Mouse (Mus musculus) embryonic facial prominence, embryonic 10.5 days (tissue): Measurements from ENCODE around the gene Fxyd2. TPM values are rescaled to one million over a fixed set of nuclear protein-coding genes. Genes with fewer than 3 reads are reported as not detected.

Experiments used
- DNase-seq: peaks from one replicate; pipeline ENCODE4 v3.0.0-alpha.2; 2017; ENCODE audit warnings: low spot score
- H3K27ac ChIP-seq: fragments of 300-500 bp; sonication (generic); replicated peaks from 2 replicates; pipeline ENCODE4 v1.5.1; 2016; ENCODE audit warnings: mild to moderate bottlenecking
- H3K27me3 ChIP-seq: fragments of 300-500 bp; sonication (generic); replicated peaks from 2 replicates; pipeline ENCODE4 v1.6.1; 2016; ENCODE audit warnings: low read depth, mild to moderate bottlenecking; ENCODE audit not compliant: poor library complexity, severe bottlenecking
- H3K36me3 ChIP-seq: fragments of 300-500 bp; sonication (generic); replicated peaks from 2 replicates; pipeline ENCODE4 v1.6.1; 2016; ENCODE audit warnings: mild to moderate bottlenecking, moderate library complexity
- H3K4me1 ChIP-seq: fragments of 300-500 bp; sonication (generic); 2 replicates; pipeline ENCODE4 v1.6.1; 2016
- H3K4me3 ChIP-seq: fragments of 300-500 bp; sonication (generic); 2 replicates; pipeline ENCODE4 v1.5.1; 2016; ENCODE audit warnings: mild to moderate bottlenecking, moderate library complexity
- H3K9me3 ChIP-seq: fragments of 300-500 bp; sonication (generic); 2 replicates; pipeline ENCODE4 v1.6.1; 2016; ENCODE audit warnings: mild to moderate bottlenecking
- WGBS: fragments of 180-500 bp; shearing (Covaris S2); methylation state at CpG from one replicate; pipeline ENCODE4 v1.1.7; 2016; 5-methylcytosine and 5-hydroxymethylcytosine counted together
- polyA plus RNA-seq: library from polyadenylated mRNA; unstranded; fragments of >200 nt; fragmentation: Nextera tagmentation; extraction: Ambion mirVana; gene quantifications from 2 replicates; pipeline ENCODE4 v1.2.1, GENCODE M21; 2016

Fxyd2 gene
- polyA plus RNA-seq, 1 experiment from 2014 or later = 0.76 TPM

- Histone ChIP-seq H3K4me1 (peaks cover 48% of the 10 kb centered on the region), H3K4me3 (no peak overlapping the region), H3K36me3 (peaks cover 69% of the 10 kb centered on the region), H3K27ac (no peak overlapping the region), H3K27me3 (no peaks in the 10 kb centered on the region), H3K9me3 (no peaks in the 10 kb centered on the region)
- no peak for DNase-seq
- WGBS = 91% methylated on average over 6 of the region's 6 CpGs
These were observed 24.4 kb upstream of the Fxyd2 start for GRCm38 (mm10) chr9:45374988-45375502.

GRCm38 (mm10) chr9:45376427-45376826 lies 23.0 kb upstream of the Fxyd2 start:
- Histone ChIP-seq H3K4me3 (no peak overlapping the region), H3K36me3 (peaks cover 82% of the 10 kb centered on the region), H3K9me3 (no peaks in the 10 kb centered on the region), H3K27me3 (no peaks in the 10 kb centered on the region), H3K4me1 (peaks cover 46% of the 10 kb centered on the region), H3K27ac (no peak overlapping the region)
- 83% methylated on average over 4 of the region's 4 CpGs for WGBS
- no peak for DNase-seq

GRCm38 (mm10) chr9:45376883-45377282 lies 22.6 kb upstream of the Fxyd2 start:
- DNase-seq = no peak
- WGBS = 88% methylated on average over 2 of the region's 2 CpGs
- H3K4me3 ChIP-seq = no peak overlapping the region
- H3K4me1 ChIP-seq = peaks cover 42% of the 10 kb centered on the region
- H3K36me3 ChIP-seq = peaks cover 82% of the 10 kb centered on the region
- no peaks in the 10 kb centered on the region for H3K9me3 ChIP-seq
- H3K27ac ChIP-seq = no peak overlapping the region
- H3K27me3 ChIP-seq = no peaks in the 10 kb centered on the region

GRCm38 (mm10) chr9:45380411-45381251 lies 18.8 kb upstream of the Fxyd2 start:
- Histone ChIP-seq H3K4me1 (peaks cover 23% of the 10 kb centered on the region), H3K27ac (no peak overlapping the region), H3K36me3 (peaks cover 69% of the 10 kb centered on the region), H3K4me3 (no peak overlapping the region), H3K27me3 (no peaks in the 10 kb centered on the region), H3K9me3 (no peaks in the 10 kb centered on the region)
- no peak for DNase-seq
- WGBS = 74% methylated on average over 10 of the region's 10 CpGs

GRCm38 (mm10) chr9:45382336-45382735 lies 17.1 kb upstream of the Fxyd2 start:
- no peak overlapping the region for H3K4me3 ChIP-seq
- no peaks in the 10 kb centered on the region for H3K27me3 ChIP-seq
- peaks cover 23% of the 10 kb centered on the region for H3K4me1 ChIP-seq
- no peaks in the 10 kb centered on the region for H3K9me3 ChIP-seq
- WGBS = 77% methylated on average over 5 of the region's 5 CpGs
- H3K27ac ChIP-seq = no peak overlapping the region
- H3K36me3 ChIP-seq = peaks cover 52% of the 10 kb centered on the region
- no peak for DNase-seq

- Histone ChIP-seq H3K27ac (no peak overlapping the region), H3K9me3 (no peaks in the 10 kb centered on the region), H3K4me3 (no peak overlapping the region), H3K4me1 (peaks cover 23% of the 10 kb centered on the region), H3K27me3 (no peaks in the 10 kb centered on the region), H3K36me3 (peaks cover 47% of the 10 kb centered on the region)
- WGBS = 80% methylated on average over 5 of the region's 5 CpGs
- DNase-seq = no peak
These were observed 16.6 kb upstream of the Fxyd2 start for GRCm38 (mm10) chr9:45382834-45383233.

GRCm38 (mm10) chr9:45383883-45384282 lies 15.6 kb upstream of the Fxyd2 start:
- Histone ChIP-seq H3K9me3 (no peaks in the 10 kb centered on the region), H3K36me3 (peaks cover 37% of the 10 kb centered on the region), H3K27me3 (no peaks in the 10 kb centered on the region), H3K27ac (no peak overlapping the region), H3K4me3 (no peak overlapping the region), H3K4me1 (peaks cover 19% of the 10 kb centered on the region)
- WGBS = 95% methylated on average over 6 of the region's 6 CpGs
- no peak for DNase-seq

- Histone ChIP-seq H3K9me3 (no peaks in the 10 kb centered on the region), H3K27ac (no peak overlapping the region), H3K4me1 (0 out of 2 replicates have a peak, but pooled peaks cover 5% of the 10 kb centered on the region), H3K4me3 (no peak overlapping the region), H3K27me3 (no peaks in the 10 kb centered on the region), H3K36me3 (peaks cover 21% of the 10 kb centered on the region)
- no peak for DNase-seq
- WGBS = 89% methylated on average over 5 of the region's 5 CpGs
These were observed 12.8 kb upstream of the Fxyd2 start for GRCm38 (mm10) chr9:45386698-45387097.

GRCm38 (mm10) chr9:45388385-45388994 lies 11.0 kb upstream of the Fxyd2 start:
- Histone ChIP-seq H3K36me3 (peaks cover 37% of the 10 kb centered on the region), H3K4me1 (0 out of 2 replicates have a peak, but pooled peaks cover 5% of the 10 kb centered on the region), H3K27me3 (no peaks in the 10 kb centered on the region), H3K9me3 (no peaks in the 10 kb centered on the region), H3K4me3 (no peak overlapping the region), H3K27ac (no peak overlapping the region)
- 49% methylated on average over 12 of the region's 12 CpGs for WGBS
- peak; percentile 86 for DNase-seq

GRCm38 (mm10) chr9:45389596-45389995 lies 9.9 kb upstream of the Fxyd2 start:
- no peak for DNase-seq
- H3K27me3 ChIP-seq = no peaks in the 10 kb centered on the region
- no peak overlapping the region for H3K4me3 ChIP-seq
- H3K4me1 ChIP-seq = 0 out of 2 replicates have a peak, but pooled peaks cover 5% of the 10 kb centered on the region
- H3K27ac ChIP-seq = no peak overlapping the region
- peaks cover 38% of the 10 kb centered on the region for H3K36me3 ChIP-seq
- 89% methylated on average over 8 of the region's 8 CpGs for WGBS
- no peaks in the 10 kb centered on the region for H3K9me3 ChIP-seq

GRCm38 (mm10) chr9:45391299-45391698 lies 8.2 kb upstream of the Fxyd2 start:
- H3K36me3 ChIP-seq = peaks cover 55% of the 10 kb centered on the region
- H3K4me3 ChIP-seq = no peak overlapping the region
- no peaks in the 10 kb centered on the region for H3K9me3 ChIP-seq
- no peaks in the 10 kb centered on the region for H3K27me3 ChIP-seq
- H3K27ac ChIP-seq = no peak overlapping the region
- H3K4me1 ChIP-seq = 0 out of 2 replicates have a peak, but pooled peaks cover 5% of the 10 kb centered on the region
- 72% methylated on average over 7 of the region's 7 CpGs for WGBS
- DNase-seq = no peak

GRCm38 (mm10) chr9:45395218-45395617 lies 4.3 kb upstream of the Fxyd2 start:
- Histone ChIP-seq H3K4me3 (no peak overlapping the region), H3K27me3 (no peaks in the 10 kb centered on the region), H3K36me3 (peaks cover 55% of the 10 kb centered on the region), H3K9me3 (no peaks in the 10 kb centered on the region), H3K4me1 (0 out of 2 replicates have a peak, but pooled peaks cover 5% of the 10 kb centered on the region), H3K27ac (no peak overlapping the region)
- DNase-seq = no peak
- WGBS = 86% methylated on average over 6 of the region's 6 CpGs
